Mouse (Mus musculus): ENCODE data around the gene Akap8l.

GRCm38 (mm10) chr17:32364850-32365249, 14.4 kb upstream of the Akap8l start:
- TF ChIP-seq CTCF (IDR thresholded peaks at IDR 0.05; ENCODE audit: borderline replicate concordance, insufficient read depth, low read length) (no peak), POLR2A (IDR thresholded peaks at IDR 0.05; ENCODE audit: low read depth, low read length) (no peak)
